Mouse (Mus musculus) liver, embryonic 11.5 days (tissue): ENCODE data around the gene Zswim5. TPM values are rescaled to one million over a fixed set of nuclear protein-coding genes. Genes with fewer than 3 reads are reported as not detected.
"Not testable (repeated sequence)": the region's sequence is repeated elsewhere in the genome, so short reads cannot be mapped to it uniquely, and the experiment has no call there.

Source experiments
- ATAC-seq: fragments of 200-750 bp; cut with Nextera tagmentation; replicated peaks from 2 replicates; pipeline ENCODE4 v1.8.0; 2017; ENCODE audit warnings: moderate number of reproducible peaks, mild to moderate bottlenecking, moderate TSS enrichment, moderate library complexity; ENCODE audit not compliant: low FRiP score
- DNase-seq: peaks from one replicate; pipeline ENCODE4 v3.0.0-alpha.2; 2017; ENCODE audit warnings: low spot score
- H3K27ac ChIP-seq: fragments of 300-500 bp; sonication (generic); 2 replicates; pipeline ENCODE4 v1.5.1; 2014; ENCODE audit warnings: mild to moderate bottlenecking, low read depth, low read length, control low read depth
- H3K27me3 ChIP-seq: fragments of 300-500 bp; sonication (generic); replicated peaks from 2 replicates; pipeline ENCODE4 v1.6.1; 2014; ENCODE audit warnings: low read length, mixed read lengths; ENCODE audit not compliant: control insufficient read depth, insufficient read depth
- H3K36me3 ChIP-seq: fragments of 300-500 bp; sonication (generic); 2 replicates; pipeline ENCODE4 v1.6.1; 2014; ENCODE audit warnings: mild to moderate bottlenecking, low read length, moderate library complexity, mixed read lengths; ENCODE audit not compliant: control insufficient read depth, insufficient read depth
- H3K4me1 ChIP-seq: fragments of 300-500 bp; sonication (generic); replicated peaks from 2 replicates; pipeline ENCODE4 v1.6.1; 2014; ENCODE audit warnings: low read length, mixed read lengths; ENCODE audit not compliant: control insufficient read depth, insufficient read depth
- H3K4me2 ChIP-seq: fragments of 300-500 bp; sonication (generic); 2 replicates; pipeline ENCODE4 v1.6.1; 2014; ENCODE audit warnings: mild to moderate bottlenecking, control low read depth, moderate library complexity
- H3K4me3 ChIP-seq: fragments of 300-500 bp; sonication (generic); 2 replicates; pipeline ENCODE4 v1.5.1; 2014; ENCODE audit warnings: low read depth, low read length, control low read depth
- H3K9ac ChIP-seq: fragments of 300-500 bp; sonication (generic); 2 replicates; pipeline ENCODE4 v1.6.1; 2014; ENCODE audit warnings: low read depth, low read length, control low read depth
- H3K9me3 ChIP-seq: fragments of 300-500 bp; sonication (generic); 2 replicates; pipeline ENCODE4 v1.6.1; 2016; ENCODE audit warnings: low read length, inconsistent platforms, mixed read lengths; ENCODE audit not compliant: control insufficient read depth
- WGBS: fragments of 180-500 bp; shearing (Covaris S2); extraction: QIAGEN DNeasy Blood & Tissue Kit; methylation state at CpG from one replicate; pipeline ENCODE4 v1.1.7; 2014; 5-methylcytosine and 5-hydroxymethylcytosine counted together
- polyA plus RNA-seq: library from polyadenylated mRNA; unstranded; fragments of >200 nt; fragmentation: Nextera tagmentation; extraction: Ambion mirVana; gene quantifications from 2 replicates; pipeline ENCODE4 v1.2.1, GENCODE M21; 2014

Gene Zswim5
- 0.23 and 0.29 TPM in 2 replicates for polyA plus RNA-seq

- Histone ChIP-seq H3K4me3 (peak within 1 kb of the TSS; percentile 80), H3K4me1 (peaks cover 3% of the 10 kb centered on the region), H3K9me3 (no peaks in the 10 kb centered on the region), H3K27ac (no peak within 1 kb of the TSS), H3K27me3 (peaks cover 42% of the 10 kb centered on the region), H3K36me3 (no peaks in the 10 kb centered on the region), H3K9ac (peak within 1 kb of the TSS; percentile 64), H3K4me2 (peak within 1 kb of the TSS; percentile 98)
- ATAC-seq (peak; percentile 79), DNase-seq (peak; percentile 76)
- WGBS = 1% methylated on average over 100 of the region's 104 CpGs
Measured at GRCm38 (mm10) chr4:116876995-116877728, at the start of gene Zswim5. TSS of gene Zswim5 (plus strand) at chr4:116877376.

- H3K36me3 ChIP-seq = no peaks in the 10 kb centered on the region
- 0 out of 2 replicates have a peak, but pooled peaks cover 2% of the 10 kb centered on the region for H3K4me1 ChIP-seq
- H3K4me3 ChIP-seq = no peak overlapping the region
- WGBS = 2% methylated on average over 4 of the region's 4 CpGs
- no peak overlapping the region for H3K9ac ChIP-seq
- H3K27ac ChIP-seq = no peak overlapping the region
- no peaks in the 10 kb centered on the region for H3K9me3 ChIP-seq
- DNase-seq (no peak), ATAC-seq (0 out of 2 replicates have a peak, but pooled peaks have one; percentile 3)
- no peak overlapping the region for H3K4me2 ChIP-seq
- H3K27me3 ChIP-seq = no peaks in the 10 kb centered on the region
Measured at GRCm38 (mm10) chr4:116827819-116828218, 49.4 kb upstream of the Zswim5 start.

- DNase-seq (no peak), ATAC-seq (no peak)
- no peaks in the 10 kb centered on the region for H3K36me3 ChIP-seq
- no peak overlapping the region for H3K4me3 ChIP-seq
- WGBS = 62% methylated on average over 6 of the region's 6 CpGs
- H3K9me3 ChIP-seq = no peaks in the 10 kb centered on the region
- no peak overlapping the region for H3K27ac ChIP-seq
- no peaks in the 10 kb centered on the region for H3K27me3 ChIP-seq
- H3K4me1 ChIP-seq = no peaks in the 10 kb centered on the region
- H3K4me2 ChIP-seq = no peak overlapping the region
- no peak overlapping the region for H3K9ac ChIP-seq
Measured at GRCm38 (mm10) chr4:116829364-116830069, 47.7 kb upstream of the Zswim5 start.

GRCm38 (mm10) chr4:116830070-116830368, 47.2 kb upstream of the Zswim5 start:
- no peak for DNase-seq
- Histone ChIP-seq H3K36me3 (no peaks in the 10 kb centered on the region), H3K4me3 (no peak overlapping the region), H3K4me2 (no peak overlapping the region), H3K4me1 (no peaks in the 10 kb centered on the region), H3K27me3 (no peaks in the 10 kb centered on the region), H3K27ac (no peak overlapping the region), H3K9me3 (no peaks in the 10 kb centered on the region), H3K9ac (no peak overlapping the region)
- 48% methylated on average over 6 of the region's 6 CpGs for WGBS
- ATAC-seq = no peak

GRCm38 (mm10) chr4:116838999-116839398, 38.2 kb upstream of the Zswim5 start:
- DNase-seq (no peak), ATAC-seq (no peak)
- Histone ChIP-seq H3K36me3 (no peaks in the 10 kb centered on the region), H3K27me3 (peaks cover 23% of the 10 kb centered on the region), H3K4me1 (no peaks in the 10 kb centered on the region), H3K9ac (no peak overlapping the region), H3K4me2 (no peak overlapping the region), H3K4me3 (no peak overlapping the region), H3K27ac (no peak overlapping the region), H3K9me3 (no peaks in the 10 kb centered on the region)
- WGBS = 41% methylated on average over 2 of the region's 2 CpGs

GRCm38 (mm10) chr4:116840096-116840495, 37.1 kb upstream of the Zswim5 start:
- H3K9me3 ChIP-seq, H3K4me2 ChIP-seq, H3K27ac ChIP-seq, ATAC-seq, H3K36me3 ChIP-seq, H3K4me3 ChIP-seq, H3K4me1 ChIP-seq, H3K9ac ChIP-seq, DNase-seq: not testable (repeated sequence)
- 14% methylated on average over 20 of the region's 29 CpGs for WGBS
- peaks cover 23% of the 10 kb centered on the region for H3K27me3 ChIP-seq

- DNase-seq (no peak), ATAC-seq (no peak)
- Histone ChIP-seq H3K9ac (no peak overlapping the region), H3K27ac (no peak overlapping the region), H3K4me1 (no peaks in the 10 kb centered on the region), H3K27me3 (peaks cover 23% of the 10 kb centered on the region), H3K4me2 (no peak overlapping the region), H3K36me3 (no peaks in the 10 kb centered on the region), H3K9me3 (0 out of 2 replicates have a peak, but pooled peaks cover 2% of the 10 kb centered on the region), H3K4me3 (no peak overlapping the region)
- 74% methylated on average over 6 of the region's 6 CpGs for WGBS
Measured at GRCm38 (mm10) chr4:116840841-116841240, 36.3 kb upstream of the Zswim5 start.

- Histone ChIP-seq H3K27me3 (peaks cover 17% of the 10 kb centered on the region), H3K9me3 (0 out of 2 replicates have a peak, but pooled peaks cover 2% of the 10 kb centered on the region), H3K36me3 (no peaks in the 10 kb centered on the region), H3K4me2 (no peak overlapping the region), H3K4me3 (no peak overlapping the region), H3K4me1 (no peaks in the 10 kb centered on the region), H3K27ac (no peak overlapping the region), H3K9ac (no peak overlapping the region)
- WGBS = 92% methylated on average over 3 of the region's 3 CpGs
- no peak for DNase-seq
- no peak for ATAC-seq
Measured at GRCm38 (mm10) chr4:116844324-116844723, 32.9 kb upstream of the Zswim5 start.
